Mouse (Mus musculus) limb, embryonic 10.5 days (tissue): ENCODE measurements around the gene Liph. TPM values are rescaled to one million over a fixed set of nuclear protein-coding genes. Genes with fewer than 3 reads are reported as not detected.
A peak's percentile ranks its signal among the peaks of the same experiment; 100 is the strongest.
"Not testable (repeated sequence)": the region's sequence is repeated elsewhere in the genome, so short reads cannot be mapped to it uniquely, and the experiment has no call there.

ENCODE experiments used
- DNase-seq: peaks from one replicate; pipeline ENCODE4 v3.0.0-alpha.2; 2017; ENCODE audit warnings: low spot score
- H3K27ac ChIP-seq: fragments of 300-500 bp; sonication (generic); 2 replicates; pipeline ENCODE4 v1.5.1; 2016; ENCODE audit warnings: mild to moderate bottlenecking
- H3K27me3 ChIP-seq: fragments of 300-500 bp; sonication (generic); 2 replicates; pipeline ENCODE4 v1.6.1; 2016; ENCODE audit warnings: low read depth, mild to moderate bottlenecking; ENCODE audit not compliant: poor library complexity, severe bottlenecking
- H3K36me3 ChIP-seq: fragments of 300-500 bp; sonication (generic); 2 replicates; pipeline ENCODE4 v1.6.1; 2016; ENCODE audit warnings: mild to moderate bottlenecking, moderate library complexity
- H3K4me1 ChIP-seq: fragments of 300-500 bp; sonication (generic); 2 replicates; pipeline ENCODE4 v1.6.1; 2016
- H3K4me3 ChIP-seq: fragments of 300-500 bp; sonication (generic); 2 replicates; pipeline ENCODE4 v1.5.1; 2016; ENCODE audit warnings: mild to moderate bottlenecking, moderate library complexity
- H3K9me3 ChIP-seq: fragments of 300-500 bp; sonication (generic); replicated peaks from 2 replicates; pipeline ENCODE4 v1.6.1; 2016; ENCODE audit warnings: mild to moderate bottlenecking
- WGBS: fragments of 180-500 bp; shearing (Covaris S2); methylation state at CpG from one replicate; pipeline ENCODE4 v1.1.7; 2016; 5-methylcytosine and 5-hydroxymethylcytosine counted together
- polyA plus RNA-seq: library from polyadenylated mRNA; unstranded; fragments of >200 nt; fragmentation: Nextera tagmentation; extraction: Ambion mirVana; gene quantifications from 2 replicates; pipeline ENCODE4 v1.2.1, GENCODE M21; 2016

The Liph gene
- polyA plus RNA-seq, 1 experiment from 2014 or later = 0.31 TPM

- H3K27ac ChIP-seq = no peak overlapping the region
- 64% methylated on average over 5 of the region's 5 CpGs for WGBS
- no peak for DNase-seq
Measured at GRCm38 (mm10) chr16:21996881-21997641, 1.6 kb upstream of the Liph start.

DNA sequence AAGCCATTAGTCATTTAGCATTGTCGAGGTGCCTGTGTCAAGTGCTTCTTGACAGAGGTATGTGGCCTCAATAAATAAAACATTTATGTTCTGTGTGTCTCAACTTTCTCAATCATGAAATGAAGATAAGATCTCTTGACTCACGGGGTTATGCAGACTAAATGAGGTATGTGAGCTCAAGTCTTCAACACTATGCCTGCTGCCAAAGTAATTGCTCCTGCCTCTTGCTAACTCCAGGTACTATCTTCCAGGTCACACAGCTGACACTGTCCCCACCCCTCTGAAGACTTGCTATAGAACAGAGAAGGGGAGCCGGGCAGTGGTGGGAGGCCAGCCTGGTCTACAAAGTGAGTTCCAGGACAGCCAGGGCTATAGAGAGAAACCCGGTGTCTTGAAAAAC is 939 bp upstream of the Liph start:
- WGBS = 67% methylated on average over 4 of the region's 4 CpGs
- Histone ChIP-seq H3K27me3 (peaks cover 12% of the 10 kb centered on the region), H3K27ac (no peak overlapping the region)

More at GRCm38 (mm10) chr16:21996881-21997641, 1.6 kb upstream of the Liph start:
- Histone ChIP-seq H3K27me3 (peaks cover 12% of the 10 kb centered on the region), H3K36me3 (no peaks in the 10 kb centered on the region), H3K4me1 (peaks cover 15% of the 10 kb centered on the region), H3K4me3 (no peak overlapping the region), H3K9me3 (no peaks in the 10 kb centered on the region)

GRCm38 (mm10) chr16:21991774-21992173 is 3.7 kb downstream of the Liph start:
- 83% methylated on average over 2 of the region's 2 CpGs for WGBS
- no peak for DNase-seq
- Histone ChIP-seq H3K36me3 (no peaks in the 10 kb centered on the region), H3K27ac (no peak overlapping the region), H3K27me3 (peaks cover 4% of the 10 kb centered on the region), H3K4me1 (peaks cover 12% of the 10 kb centered on the region; the same call in 1 of the 2 replicates), H3K9me3 (no peaks in the 10 kb centered on the region), H3K4me3 (no peak overlapping the region)

More for the DNA sequence above, 939 bp upstream of the Liph start:
- no peak for DNase-seq
- Histone ChIP-seq H3K36me3 (no peaks in the 10 kb centered on the region), H3K9me3 (no peaks in the 10 kb centered on the region), H3K4me1 (peaks cover 11% of the 10 kb centered on the region; the same call in 1 of the 2 replicates), H3K4me3 (no peak overlapping the region)

- not testable (repeated sequence) for H3K9me3 ChIP-seq, H3K27me3 ChIP-seq, H3K4me1 ChIP-seq, H3K4me3 ChIP-seq, H3K27ac ChIP-seq, H3K36me3 ChIP-seq, DNase-seq
Measured at GRCm38 (mm10) chr16:21990893-21991292, 4.6 kb downstream of the Liph start.

DNA sequence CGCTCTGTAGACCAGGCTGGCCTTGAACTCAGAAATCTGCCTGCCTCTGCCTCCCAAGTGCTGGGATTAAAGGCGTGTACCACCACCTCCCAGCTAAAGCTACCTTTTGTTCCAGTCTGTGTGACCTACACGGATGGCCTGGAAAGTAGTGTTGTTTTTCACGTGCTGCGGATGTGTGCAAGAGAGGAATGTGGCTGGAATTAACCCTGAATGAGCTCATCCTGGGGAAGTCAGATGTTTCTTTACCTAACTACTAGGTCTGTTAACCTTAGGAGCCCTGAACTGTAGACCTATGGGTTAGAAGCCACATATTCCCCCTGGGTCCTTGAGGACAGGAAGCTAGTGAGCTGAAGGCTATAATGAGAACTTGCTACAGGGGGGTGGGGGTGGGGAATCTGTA is 7.5 kb downstream of the Liph start:
- Histone ChIP-seq H3K27me3 (no peaks in the 10 kb centered on the region), H3K9me3 (no peaks in the 10 kb centered on the region), H3K36me3 (no peaks in the 10 kb centered on the region), H3K4me1 (peaks cover 5% of the 10 kb centered on the region; the same call in 1 of the 2 replicates), H3K4me3 (no peak overlapping the region), H3K27ac (no peak overlapping the region)
- WGBS = 70% methylated on average over 5 of the region's 5 CpGs
- DNase-seq = no peak

- no peak overlapping the region for H3K4me3 ChIP-seq
- H3K9me3 ChIP-seq = no peaks in the 10 kb centered on the region
- no peaks in the 10 kb centered on the region for H3K36me3 ChIP-seq
- no peak for DNase-seq
- WGBS = 36% methylated on average over 3 of the region's 3 CpGs
- H3K27me3 ChIP-seq = no peaks in the 10 kb centered on the region
- H3K4me1 ChIP-seq = peaks cover 5% of the 10 kb centered on the region; the same call in 1 of the 2 replicates
- no peak overlapping the region for H3K27ac ChIP-seq
Measured at GRCm38 (mm10) chr16:21986191-21986590, 9.3 kb downstream of the Liph start.

GRCm38 (mm10) chr16:21984091-21984490 is 11.4 kb downstream of the Liph start:
- WGBS = 86% methylated on average over 12 of the region's 12 CpGs
- no peak for DNase-seq

GRCm38 (mm10) chr16:21983581-21983980 is 11.9 kb downstream of the Liph start:
- Histone ChIP-seq H3K36me3 (no peaks in the 10 kb centered on the region), H3K27me3 (no peaks in the 10 kb centered on the region), H3K27ac (no peak overlapping the region), H3K4me1 (peaks cover 9% of the 10 kb centered on the region; the same call in 1 of the 2 replicates), H3K4me3 (no peak overlapping the region), H3K9me3 (no peaks in the 10 kb centered on the region)
- 93% methylated on average over 4 of the region's 4 CpGs for whole genome bisulfite sequencing
- DNase-seq = no peak

More at GRCm38 (mm10) chr16:21984091-21984490, 11.4 kb downstream of the Liph start:
- Histone ChIP-seq H3K4me1 (peaks cover 9% of the 10 kb centered on the region; the same call in 1 of the 2 replicates), H3K4me3 (no peak overlapping the region), H3K36me3 (no peaks in the 10 kb centered on the region), H3K27me3 (no peaks in the 10 kb centered on the region), H3K27ac (no peak overlapping the region), H3K9me3 (no peaks in the 10 kb centered on the region)

- peaks cover 7% of the 10 kb centered on the region; the same call in 1 of the 2 replicates for H3K4me1 ChIP-seq
- no peaks in the 10 kb centered on the region for H3K27me3 ChIP-seq
- no peak for DNase-seq
- no peaks in the 10 kb centered on the region for H3K36me3 ChIP-seq
- WGBS = 93% methylated on average over 9 of the region's 9 CpGs
- no peak overlapping the region for H3K27ac ChIP-seq
- no peaks in the 10 kb centered on the region for H3K9me3 ChIP-seq
- H3K4me3 ChIP-seq = no peak overlapping the region
Measured at GRCm38 (mm10) chr16:21983146-21983545, 12.3 kb downstream of the Liph start.

- 80% methylated on average over 5 of the region's 5 CpGs for WGBS
- H3K4me1 ChIP-seq = peaks cover 11% of the 10 kb centered on the region
- no peak overlapping the region for H3K4me3 ChIP-seq
- H3K27ac ChIP-seq = no peak overlapping the region
- no peak for DNase-seq
- no peaks in the 10 kb centered on the region for H3K9me3 ChIP-seq
- peaks cover 35% of the 10 kb centered on the region for H3K27me3 ChIP-seq
- H3K36me3 ChIP-seq = no peaks in the 10 kb centered on the region
Measured at GRCm38 (mm10) chr16:21977347-21977746, 18.1 kb downstream of the Liph start.

DNA sequence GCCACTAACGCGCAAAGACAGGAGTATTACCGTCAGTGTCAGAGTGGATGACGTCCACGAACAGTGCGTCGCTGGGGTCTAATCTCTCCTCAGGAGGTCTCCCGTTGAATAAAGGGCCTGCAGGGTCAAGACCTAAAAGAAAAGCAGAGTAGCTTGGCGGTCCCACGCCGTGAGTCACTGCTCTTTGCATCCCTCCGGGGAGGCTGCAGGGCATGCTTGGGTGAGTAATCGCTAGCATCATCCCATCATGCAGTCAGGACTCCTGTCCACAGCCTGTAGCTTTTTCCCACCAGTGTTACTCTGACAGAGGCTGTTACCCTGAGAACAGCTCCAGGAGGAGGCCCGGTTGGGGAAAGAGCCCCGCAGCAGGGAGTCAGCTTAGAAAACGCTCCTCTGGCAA is 19.3 kb downstream of the Liph start:
- H3K36me3 ChIP-seq = no peaks in the 10 kb centered on the region
- DNase-seq = no peak
- 5% methylated on average over 16 of the region's 16 CpGs for WGBS
- peaks cover 36% of the 10 kb centered on the region for H3K27me3 ChIP-seq
- 0 out of 2 replicates have a peak overlapping the region, but pooled peaks have one; percentile 21 for H3K27ac ChIP-seq
- no peaks in the 10 kb centered on the region for H3K9me3 ChIP-seq
- peaks cover 11% of the 10 kb centered on the region for H3K4me1 ChIP-seq
- no peak overlapping the region for H3K4me3 ChIP-seq

GRCm38 (mm10) chr16:21971446-21971845 is 24.0 kb downstream of the Liph start:
- Histone ChIP-seq H3K4me3 (no peak overlapping the region), H3K36me3 (no peaks in the 10 kb centered on the region), H3K9me3 (no peaks in the 10 kb centered on the region), H3K27me3 (peaks cover 25% of the 10 kb centered on the region), H3K4me1 (peaks cover 6% of the 10 kb centered on the region), H3K27ac (no peak overlapping the region)
- no peak for DNase-seq
- 72% methylated on average over 4 of the region's 4 CpGs for WGBS

GRCm38 (mm10) chr16:21970536-21970935 is 24.9 kb downstream of the Liph start:
- H3K27me3 ChIP-seq = peaks cover 16% of the 10 kb centered on the region
- H3K9me3 ChIP-seq = no peaks in the 10 kb centered on the region
- H3K4me3 ChIP-seq = no peak overlapping the region
- WGBS = 91% methylated on average over 6 of the region's 6 CpGs
- no peak for DNase-seq
- H3K4me1 ChIP-seq = no peaks in the 10 kb centered on the region
- H3K27ac ChIP-seq = no peak overlapping the region
- H3K36me3 ChIP-seq = no peaks in the 10 kb centered on the region
